19 mouse cellular contexts compared by ENCODE assay signal in the genomic region with DNA sequence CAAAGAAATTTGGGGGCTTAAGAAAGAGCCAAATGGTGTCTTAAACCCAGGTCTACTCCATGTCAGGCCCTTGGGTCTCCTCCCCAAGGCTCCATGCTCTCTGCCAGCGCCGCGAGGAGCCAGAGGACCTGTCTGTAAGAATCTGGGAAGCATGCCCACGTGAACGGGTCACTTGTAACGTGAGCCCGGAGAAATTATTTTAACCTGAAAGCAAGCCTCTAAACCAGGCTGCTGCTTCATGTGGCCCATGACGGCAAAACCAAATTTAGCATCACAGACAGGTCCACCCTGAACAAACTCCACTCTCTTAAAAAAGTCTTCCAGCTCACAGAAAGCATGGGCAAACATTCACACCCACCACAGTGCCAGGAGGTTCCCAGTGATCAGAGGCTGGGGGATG. TPM values are rescaled to one million over a fixed set of nuclear protein-coding genes. Genes with fewer than 3 reads are reported as not detected.
DNase-seq lines count a peak whose midpoint lies in the region; ATAC-seq and TF ChIP-seq lines count a peak whose summit lies in the region.
"Had no signal": no experiment of that assay in that cellular context is flagged by ENCODE, and none has a peak within 500 bp of the region (broad histone marks: within the 10 kb centered on the region; RNA-seq: fewer than 3 reads in every experiment).

No protein-coding gene starts in this region.

- no peak overlapping the region for H3K4me3 ChIP-seq in cerebellum, adult 2 months (replicated peaks; ENCODE audit: insufficient read depth, low read depth, low read length)
- H3K4me3 ChIP-seq in heart, adult 2 months, result no peak overlapping the region
- no peak overlapping the region for H3K4me3 ChIP-seq in limb, embryonic 14.5 days (replicated peaks; ENCODE audit: low read length)
- H3K4me3 ChIP-seq in limb, embryonic 10.5 days, result no peak overlapping the region
- H3K4me3 ChIP-seq in hindbrain, embryonic 11.5 days (ENCODE audit: low read depth, low read length), result no peak overlapping the region
- H3K4me3 ChIP-seq in thymus, adult 2 months (ENCODE audit: control insufficient read depth, insufficient read depth, low read length), result no peak overlapping the region
- H3K4me3 ChIP-seq: liver, embryonic 12.5 days; midbrain, embryonic 12.5 days had no signal

- TF ChIP-seq EP300 in heart, adult 2 months (IDR thresholded peaks at IDR 0.05; ENCODE audit: insufficient read depth, low read depth, low read length), result 0 out of 2 replicates have a peak, but pooled peaks have one; percentile 50

- peak overlapping the region; percentile 8; the same call in 1 of the 2 replicates for H3K9ac ChIP-seq in heart, adult 2 months (ENCODE audit: low read depth, low read length)
- no peak overlapping the region for H3K9ac ChIP-seq in limb, embryonic 14.5 days (ENCODE audit: low read depth, low read length, severe bottlenecking)
- H3K9ac ChIP-seq in hindbrain, embryonic 11.5 days (ENCODE audit: low read depth, low read length), result no peak overlapping the region
- H3K9ac ChIP-seq: liver, embryonic 12.5 days; lung, embryonic 14.5 days; midbrain, embryonic 12.5 days had no signal

- no peak for TF ChIP-seq CTCF in cerebellum, adult 2 months (IDR thresholded peaks at IDR 0.05; ENCODE audit: borderline replicate concordance, insufficient read depth, low read depth, low read length)
- no peak for TF ChIP-seq CTCF in heart, adult 2 months (IDR thresholded peaks at IDR 0.05)
- TF ChIP-seq CTCF in thymus, adult 2 months (IDR thresholded peaks at IDR 0.05; ENCODE audit: borderline replicate concordance, control insufficient read depth, extremely low read depth, insufficient read depth, low read length, poor library complexity), result no peak

- no peaks in the 10 kb centered on the region for H3K27me3 ChIP-seq in cerebellum, adult 2 months (ENCODE audit: control insufficient read depth, insufficient read depth, low read length)
- H3K27me3 ChIP-seq in heart, adult 2 months (ENCODE audit: control insufficient read depth, insufficient read depth, low read length), result no peaks in the 10 kb centered on the region
- no peaks in the 10 kb centered on the region for H3K27me3 ChIP-seq in limb, embryonic 14.5 days (ENCODE audit: control insufficient read depth, insufficient read depth, low read length)
- no peaks in the 10 kb centered on the region for H3K27me3 ChIP-seq in limb, embryonic 10.5 days (ENCODE audit: low read depth, poor library complexity, severe bottlenecking)
- no peaks in the 10 kb centered on the region for H3K27me3 ChIP-seq in hindbrain, embryonic 11.5 days (ENCODE audit: control insufficient read depth, insufficient read depth, low read length)
- H3K27me3 ChIP-seq in thymus, adult 2 months (ENCODE audit: control insufficient read depth, insufficient read depth, low read length), result no peaks in the 10 kb centered on the region; the same call in 1 of the 2 replicates

- H3K36me3 ChIP-seq in heart, adult 2 months (ENCODE audit: control insufficient read depth, insufficient read depth, low read length), result no peaks in the 10 kb centered on the region
- no peaks in the 10 kb centered on the region for H3K36me3 ChIP-seq in limb, embryonic 14.5 days (ENCODE audit: control insufficient read depth, insufficient read depth, low read length)
- no peaks in the 10 kb centered on the region for H3K36me3 ChIP-seq in limb, embryonic 10.5 days
- H3K36me3 ChIP-seq in hindbrain, embryonic 11.5 days (ENCODE audit: control insufficient read depth, insufficient read depth, low read length), result no peaks in the 10 kb centered on the region
- H3K36me3 ChIP-seq in thymus, adult 2 months (ENCODE audit: control insufficient read depth, insufficient read depth, low read length), result no peaks in the 10 kb centered on the region
- H3K36me3 ChIP-seq: liver, embryonic 12.5 days; midbrain, embryonic 12.5 days had no signal

- WGBS in cerebellum, adult 2 months, result 8% methylated on average over 8 of the region's 8 CpGs
- WGBS in heart, adult 2 months, result 52% methylated on average over 8 of the region's 8 CpGs
- WGBS in limb, embryonic 14.5 days, result 32% methylated on average over 8 of the region's 8 CpGs
- WGBS in limb, embryonic 10.5 days, result 84% methylated on average over 8 of the region's 8 CpGs
- WGBS in hindbrain, embryonic 11.5 days, result 77% methylated on average over 8 of the region's 8 CpGs
- WGBS in thymus, adult 2 months, result 85% methylated on average over 8 of the region's 8 CpGs

- ATAC-seq in limb, embryonic 14.5 days (ENCODE audit: low FRiP score, low read depth), result no peak
- no peak for ATAC-seq in hindbrain, embryonic 11.5 days (ENCODE audit: low FRiP score)
- ATAC-seq: forebrain, embryonic 14.5 days; liver, embryonic 12.5 days had no signal

- H3K79me2 ChIP-seq in heart, adult 2 months (replicated peaks; ENCODE audit: control insufficient read depth, insufficient read depth, low read length), result no peaks in the 10 kb centered on the region

- no peak for TF ChIP-seq POLR2A in cerebellum, adult 2 months (IDR thresholded peaks at IDR 0.05; ENCODE audit: borderline replicate concordance, insufficient read depth, low read length)
- no peak for TF ChIP-seq POLR2A in heart, adult 2 months (IDR thresholded peaks at IDR 0.05; ENCODE audit: insufficient read depth, low read depth, low read length)
- TF ChIP-seq POLR2A in limb, embryonic 14.5 days (IDR thresholded peaks at IDR 0.05; ENCODE audit: borderline replicate concordance, extremely low read depth, insufficient read depth, insufficient read length), result no peak
- no peak for TF ChIP-seq POLR2A in thymus, adult 2 months (IDR thresholded peaks at IDR 0.05; ENCODE audit: control insufficient read depth, extremely low read depth, insufficient read depth, low read length, poor library complexity)

- H3K4me1 ChIP-seq in cerebellum, adult 2 months (ENCODE audit: control insufficient read depth, insufficient read depth, low read length), result peaks cover 53% of the 10 kb centered on the region
- peaks cover 1% of the 10 kb centered on the region for H3K4me1 ChIP-seq in heart, adult 2 months (ENCODE audit: control insufficient read depth, insufficient read depth, low read length)
- H3K4me1 ChIP-seq in limb, embryonic 14.5 days (ENCODE audit: control insufficient read depth, insufficient read depth, low read length), result no peaks in the 10 kb centered on the region
- H3K4me1 ChIP-seq in limb, embryonic 10.5 days, result peaks cover 16% of the 10 kb centered on the region
- no peaks in the 10 kb centered on the region for H3K4me1 ChIP-seq in hindbrain, embryonic 11.5 days (replicated peaks; ENCODE audit: control insufficient read depth, insufficient read depth, low read length)
- H3K4me1 ChIP-seq in thymus, adult 2 months (replicated peaks; ENCODE audit: control insufficient read depth, insufficient read depth, low read length), result no peaks in the 10 kb centered on the region
- H3K4me1 ChIP-seq: midbrain, embryonic 12.5 days had no signal

- intact Hi-C loops in heart, adult 2 months (cut with DNase I), result no loop called here
- intact Hi-C loops in heart, postnatal 36 days (cut with DNase I), result no loop called here

- peak overlapping the region; percentile 65 for H3K27ac ChIP-seq in cerebellum, adult 2 months (ENCODE audit: insufficient read depth, low read length)
- peak overlapping the region; percentile 80 for H3K27ac ChIP-seq in heart, adult 2 months
- H3K27ac ChIP-seq in limb, embryonic 14.5 days (replicated peaks; ENCODE audit: low read depth, low read length), result no peak overlapping the region
- no peak overlapping the region for H3K27ac ChIP-seq in limb, embryonic 10.5 days
- H3K27ac ChIP-seq in hindbrain, embryonic 11.5 days (ENCODE audit: low read depth, low read length), result no peak overlapping the region
- no peak overlapping the region for H3K27ac ChIP-seq in thymus, adult 2 months (ENCODE audit: control insufficient read depth, insufficient read depth, low read length)
- H3K27ac ChIP-seq: liver, embryonic 12.5 days; macrophage; midbrain, embryonic 12.5 days had no signal

- DNase-seq in cerebellum, adult 2 months, result peak; percentile 58 to 70
- DNase-seq in cerebellum, adult 11 months, result no peak
- DNase-seq in heart, adult 2 months, result peak in 1 of 2 experiments; percentile 71
- DNase-seq in heart, postnatal 36 days, result no peak
- peak; percentile 15 for DNase-seq in limb, embryonic 14.5 days (ENCODE audit: low spot score)
- no peak for DNase-seq in limb, embryonic 10.5 days (ENCODE audit: low spot score)
- DNase-seq in hindbrain, embryonic 11.5 days (ENCODE audit: low spot score), result no peak
- no peak for DNase-seq in thymus, adult 2 months
- DNase-seq: adrenal gland, adult 2 months; cerebellum, adult 11-12 months; layer of hippocampus, postnatal 36 days; left cerebral cortex, postnatal 4 days; lung, embryonic 14.5 days; thymus, postnatal 4 days had no signal

- no peak overlapping the region for H3K4me2 ChIP-seq in limb, embryonic 14.5 days (replicated peaks; ENCODE audit: low read depth, low read length, severe bottlenecking)
- no peak overlapping the region for H3K4me2 ChIP-seq in hindbrain, embryonic 11.5 days (replicated peaks; ENCODE audit: low read depth, low read length)
- H3K4me2 ChIP-seq: liver, embryonic 12.5 days; lung, embryonic 14.5 days; midbrain, embryonic 12.5 days had no signal

- H3K9me3 ChIP-seq in limb, embryonic 14.5 days (ENCODE audit: control insufficient read depth, low read length), result no peaks in the 10 kb centered on the region
- H3K9me3 ChIP-seq in limb, embryonic 10.5 days (replicated peaks), result no peaks in the 10 kb centered on the region
- H3K9me3 ChIP-seq in hindbrain, embryonic 11.5 days (ENCODE audit: control insufficient read depth, low read length), result no peaks in the 10 kb centered on the region
- H3K9me3 ChIP-seq: liver, embryonic 12.5 days; midbrain, embryonic 12.5 days had no signal

RNA-seq across cellular contexts. Expression of a gene that starts 18.2 kb away (rescaled TPM):
- polyA plus RNA-seq in cerebellum, adult 2 months (2012; rRNA removed), result 273 and 275 TPM in 2 replicates
- 10 to 100 TPM; 77.9 to 91.6 TPM for total RNA-seq in heart, adult 2 months (2021)
- 30.1 and 40.7 TPM in 2 replicates for polyA plus RNA-seq in heart, adult 2 months (2012; rRNA removed)
- total RNA-seq in heart, postnatal 36 days (2021), result 10 to 100 TPM; 79.5 to 92.6 TPM
- 2.2 and 2.6 TPM in 2 replicates for polyA plus RNA-seq in limb, embryonic 14.5 days (2012; rRNA removed)
- 1.8 and 2.2 TPM in 2 replicates for polyA plus RNA-seq in limb, embryonic 14.5 days (2014; fragmentation: Nextera tagmentation; extraction: Ambion mirVana)
- polyA plus RNA-seq in limb, embryonic 10.5 days (2016; fragmentation: Nextera tagmentation; extraction: Ambion mirVana), result 0.95 and 0.97 TPM in 2 replicates
- 91.9 and 94.9 TPM in 2 replicates for polyA plus RNA-seq in hindbrain, embryonic 11.5 days (2014; fragmentation: Nextera tagmentation; extraction: Ambion mirVana)
- polyA plus RNA-seq in thymus, adult 2 months (2012; rRNA removed), result 0.62 and 1.4 TPM in 2 replicates
- total RNA-seq: hematopoietic stem cell, adult 5-6 weeks had no signal
- polyA plus RNA-seq: macrophage had no signal

Comparison
In these comparisons a context has a peak if more than half of its experiments do, and no peak if none do; other contexts are left out.
1. DNase-seq: peak in cerebellum, adult 2 months (2 of 2) and limb, embryonic 14.5 days (single experiment); none in cerebellum, adult 11 months (single experiment), heart, postnatal 36 days (0 of 2), limb, embryonic 10.5 days (single experiment), hindbrain, embryonic 11.5 days (single experiment) and thymus, adult 2 months (single experiment).
2. H3K27ac ChIP-seq: peak in cerebellum, adult 2 months (single experiment) and heart, adult 2 months (single experiment); none in limb, embryonic 14.5 days (single experiment), limb, embryonic 10.5 days (single experiment), hindbrain, embryonic 11.5 days (single experiment) and thymus, adult 2 months (single experiment).